Mouse (Mus musculus): ENCODE data around the gene Pbx1. TPM values are rescaled to one million over a fixed set of nuclear protein-coding genes. Genes with fewer than 3 reads are reported as not detected.

Pbx1 gene
- total and polyA plus RNA-seq, 2 experiments from 2014 or later: 37.6 to 44.4 TPM

GRCm38 (mm10) chr1:168164945-168165344 is 267.1 kb downstream of the Pbx1 start:
- H3K9me3 ChIP-seq (ENCODE audit: low read length): no peaks in the 10 kb centered on the region
- H3K4me1 ChIP-seq (ENCODE audit: insufficient read depth, low read length): peaks cover 12% of the 10 kb centered on the region; the same call in 1 of the 2 replicates
- no peak overlapping the region for H3K4me2 ChIP-seq (ENCODE audit: low read depth, low read length)
- H3K9ac ChIP-seq (replicated peaks; ENCODE audit: low read length): no peak overlapping the region
- no peak overlapping the region for H3K4me3 ChIP-seq (ENCODE audit: low read length)
- no peak for DNase-seq (ENCODE audit: low spot score)
- no peak overlapping the region for H3K27ac ChIP-seq
- 79% methylated on average over 3 of the region's 3 CpGs for WGBS
- ATAC-seq: no peak
- H3K36me3 ChIP-seq (ENCODE audit: insufficient read depth, low read length): no peaks in the 10 kb centered on the region
- H3K27me3 ChIP-seq (ENCODE audit: insufficient read depth, low read length): no peaks in the 10 kb centered on the region
- TF ChIP-seq CTCF (IDR thresholded peaks at IDR 0.05; ENCODE audit: low read depth): no peak

GRCm38 (mm10) chr1:168163521-168164233 is 268.4 kb downstream of the Pbx1 start:
- H3K4me3 ChIP-seq (ENCODE audit: low read length): peak overlapping the region; percentile 22; the same call in 1 of the 2 replicates
- no peaks in the 10 kb centered on the region for H3K36me3 ChIP-seq (ENCODE audit: insufficient read depth, low read length)
- peak overlapping the region; percentile 30; the same call in 1 of the 2 replicates for H3K9ac ChIP-seq (replicated peaks; ENCODE audit: low read length)
- H3K4me1 ChIP-seq (ENCODE audit: insufficient read depth, low read length): peaks cover 12% of the 10 kb centered on the region; the same call in 1 of the 2 replicates
- ATAC-seq (peak; percentile 52; the same call in 1 of the 2 replicates), DNase-seq (ENCODE audit: low spot score) (peak; percentile 62)
- peak overlapping the region; percentile 54 for H3K27ac ChIP-seq
- TF ChIP-seq CTCF (IDR thresholded peaks at IDR 0.05; ENCODE audit: low read depth): no peak
- no peaks in the 10 kb centered on the region for H3K9me3 ChIP-seq (ENCODE audit: low read length)
- no peaks in the 10 kb centered on the region for H3K27me3 ChIP-seq (ENCODE audit: insufficient read depth, low read length)
- WGBS: 21% methylated on average over 23 of the region's 23 CpGs
- peak overlapping the region; percentile 48 for H3K4me2 ChIP-seq (ENCODE audit: low read depth, low read length)

DNA sequence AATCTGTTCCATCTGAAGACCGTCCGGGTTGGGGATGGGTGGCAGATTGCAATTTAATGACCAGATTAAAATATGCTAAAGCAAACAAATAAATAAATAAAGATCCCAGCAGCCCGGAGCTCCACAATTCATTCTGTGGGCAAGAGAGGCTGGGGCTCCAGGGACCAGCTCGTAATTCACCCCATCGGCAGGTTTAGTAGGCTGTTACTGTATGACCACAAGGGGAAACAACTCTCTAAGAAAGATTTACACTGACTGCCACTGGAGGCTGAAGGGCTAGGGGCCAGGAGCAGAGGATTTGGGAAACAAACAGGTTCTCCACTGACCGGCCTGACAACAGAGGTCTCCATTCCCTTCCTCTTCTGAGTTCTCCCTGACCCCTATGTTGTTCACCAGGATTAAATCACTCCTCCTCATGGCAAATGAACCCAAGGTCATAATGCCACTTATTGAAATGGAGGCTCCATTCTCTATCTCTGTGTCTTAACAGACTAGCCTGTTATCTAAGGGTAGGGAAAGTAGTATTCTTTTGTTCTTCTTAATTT is 292.9 kb downstream of the Pbx1 start:
- H3K4me1 ChIP-seq (ENCODE audit: insufficient read depth, low read length): no peaks in the 10 kb centered on the region

GRCm38 (mm10) chr1:168138669-168139068 is 293.4 kb downstream of the Pbx1 start:
- no peaks in the 10 kb centered on the region for H3K9me3 ChIP-seq (ENCODE audit: low read length)
- H3K36me3 ChIP-seq (ENCODE audit: insufficient read depth, low read length): no peaks in the 10 kb centered on the region
- no peak for DNase-seq (ENCODE audit: low spot score)
- no peak overlapping the region for H3K27ac ChIP-seq
- H3K4me3 ChIP-seq (ENCODE audit: low read length): no peak overlapping the region
- no peak for ATAC-seq
- H3K4me2 ChIP-seq (ENCODE audit: low read depth, low read length): no peak overlapping the region
- TF ChIP-seq CTCF (IDR thresholded peaks at IDR 0.05; ENCODE audit: low read depth): no peak
- H3K4me1 ChIP-seq (ENCODE audit: insufficient read depth, low read length): no peaks in the 10 kb centered on the region
- no peak overlapping the region for H3K9ac ChIP-seq (replicated peaks; ENCODE audit: low read length)
- no peaks in the 10 kb centered on the region for H3K27me3 ChIP-seq (ENCODE audit: insufficient read depth, low read length)
- WGBS: 84% methylated on average over 4 of the region's 4 CpGs

More for the DNA sequence above, 292.9 kb downstream of the Pbx1 start:
- no peak for DNase-seq (ENCODE audit: low spot score)
- WGBS: 84% methylated on average over 6 of the region's 6 CpGs
- Histone ChIP-seq H3K9ac (replicated peaks; ENCODE audit: low read length) (no peak overlapping the region), H3K4me2 (ENCODE audit: low read depth, low read length) (no peak overlapping the region), H3K27me3 (ENCODE audit: insufficient read depth, low read length) (no peaks in the 10 kb centered on the region), H3K4me3 (ENCODE audit: low read length) (no peak overlapping the region), H3K9me3 (ENCODE audit: low read length) (no peaks in the 10 kb centered on the region), H3K27ac (no peak overlapping the region), H3K36me3 (ENCODE audit: insufficient read depth, low read length) (no peaks in the 10 kb centered on the region)
- no peak for TF ChIP-seq CTCF (IDR thresholded peaks at IDR 0.05; ENCODE audit: low read depth)
- no peak for ATAC-seq

- TF ChIP-seq CTCF (IDR thresholded peaks at IDR 0.05; ENCODE audit: low read depth): no peak
- WGBS: 92% methylated on average over 5 of the region's 5 CpGs
- H3K27ac ChIP-seq: no peak overlapping the region
- no peaks in the 10 kb centered on the region for H3K4me1 ChIP-seq (ENCODE audit: insufficient read depth, low read length)
- DNase-seq (ENCODE audit: low spot score): no peak
- no peak overlapping the region for H3K9ac ChIP-seq (replicated peaks; ENCODE audit: low read length)
- H3K36me3 ChIP-seq (ENCODE audit: insufficient read depth, low read length): no peaks in the 10 kb centered on the region
- no peaks in the 10 kb centered on the region for H3K9me3 ChIP-seq (ENCODE audit: low read length)
- H3K27me3 ChIP-seq (ENCODE audit: insufficient read depth, low read length): no peaks in the 10 kb centered on the region
- H3K4me3 ChIP-seq (ENCODE audit: low read length): no peak overlapping the region
- ATAC-seq: no peak
- no peak overlapping the region for H3K4me2 ChIP-seq (ENCODE audit: low read depth, low read length)
Observed at GRCm38 (mm10) chr1:168137890-168138289, 294.2 kb downstream of the Pbx1 start.

DNA sequence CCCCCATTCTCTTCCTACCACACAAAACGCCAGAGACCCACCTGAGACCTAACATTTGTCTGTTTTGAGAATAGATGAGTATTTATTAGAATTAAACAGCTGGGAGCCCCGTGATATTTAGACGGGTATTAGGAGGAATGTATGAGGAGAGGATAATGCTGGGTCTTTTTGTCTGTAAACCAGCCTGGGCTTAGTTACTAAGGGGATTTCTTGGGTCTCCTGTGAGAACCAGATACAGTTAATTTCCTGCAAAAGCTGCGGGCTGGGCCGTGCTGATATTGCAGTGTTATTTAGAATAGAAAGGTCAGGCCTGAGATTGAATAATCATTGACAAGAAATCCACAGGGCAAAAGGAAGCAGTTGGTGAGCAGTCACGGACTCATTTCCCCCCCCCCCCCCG is 296.5 kb downstream of the Pbx1 start:
- no peak overlapping the region for H3K4me3 ChIP-seq (ENCODE audit: low read length)
- no peak for ATAC-seq
- TF ChIP-seq CTCF (IDR thresholded peaks at IDR 0.05; ENCODE audit: low read depth): no peak
- H3K36me3 ChIP-seq (ENCODE audit: insufficient read depth, low read length): no peaks in the 10 kb centered on the region
- no peak for DNase-seq (ENCODE audit: low spot score)
- no peak overlapping the region for H3K27ac ChIP-seq
- H3K4me1 ChIP-seq (ENCODE audit: insufficient read depth, low read length): no peaks in the 10 kb centered on the region
- WGBS: 58% methylated on average over 6 of the region's 7 CpGs
- H3K4me2 ChIP-seq (ENCODE audit: low read depth, low read length): no peak overlapping the region
- no peak overlapping the region for H3K9ac ChIP-seq (replicated peaks; ENCODE audit: low read length)
- H3K27me3 ChIP-seq (ENCODE audit: insufficient read depth, low read length): no peaks in the 10 kb centered on the region
- no peaks in the 10 kb centered on the region for H3K9me3 ChIP-seq (ENCODE audit: low read length)

DNA sequence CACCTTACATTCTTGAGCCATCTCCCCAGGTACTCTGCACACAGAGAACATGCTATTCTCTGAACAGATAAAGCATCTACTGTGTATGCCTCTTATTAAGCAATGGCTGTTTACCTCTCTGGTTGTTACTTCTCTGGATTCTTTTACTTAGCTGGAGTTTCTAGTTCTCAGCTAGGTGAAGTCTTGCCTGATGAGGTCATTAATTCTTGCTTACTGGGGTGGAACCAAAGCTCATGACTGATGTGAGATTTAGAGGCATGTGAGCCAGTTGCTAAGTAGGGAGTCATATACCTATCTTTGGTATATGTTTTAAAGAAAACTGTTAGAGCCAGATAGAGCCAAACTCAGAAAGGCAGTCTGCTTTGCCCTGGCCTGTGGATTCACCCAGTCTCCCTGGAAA is 298.4 kb downstream of the Pbx1 start:
- TF ChIP-seq CTCF (IDR thresholded peaks at IDR 0.05; ENCODE audit: low read depth): no peak
- Histone ChIP-seq H3K4me2 (ENCODE audit: low read depth, low read length) (no peak overlapping the region), H3K4me3 (ENCODE audit: low read length) (no peak overlapping the region), H3K9ac (replicated peaks; ENCODE audit: low read length) (no peak overlapping the region), H3K4me1 (ENCODE audit: insufficient read depth, low read length) (no peaks in the 10 kb centered on the region), H3K36me3 (ENCODE audit: insufficient read depth, low read length) (no peaks in the 10 kb centered on the region), H3K27me3 (ENCODE audit: insufficient read depth, low read length) (no peaks in the 10 kb centered on the region), H3K9me3 (ENCODE audit: low read length) (no peaks in the 10 kb centered on the region), H3K27ac (no peak overlapping the region)
- DNase-seq (ENCODE audit: low spot score) (no peak), ATAC-seq (no peak)
